Mouse (Mus musculus) heart, postnatal 0 days (tissue): Measurements from ENCODE around the gene Socs3.

Experiments used
- CTCF ChIP-seq: IDR thresholded peaks from 2 replicates; pipeline ENCODE4 v1.5.1; 2016; ENCODE audit warnings: antibody characterized with exemption, control low read depth, low read depth
- EP300 ChIP-seq: IDR thresholded peaks from 2 replicates; pipeline ENCODE4 v1.6.1; 2016; ENCODE audit warnings: antibody characterized with exemption, low read depth

DNA sequence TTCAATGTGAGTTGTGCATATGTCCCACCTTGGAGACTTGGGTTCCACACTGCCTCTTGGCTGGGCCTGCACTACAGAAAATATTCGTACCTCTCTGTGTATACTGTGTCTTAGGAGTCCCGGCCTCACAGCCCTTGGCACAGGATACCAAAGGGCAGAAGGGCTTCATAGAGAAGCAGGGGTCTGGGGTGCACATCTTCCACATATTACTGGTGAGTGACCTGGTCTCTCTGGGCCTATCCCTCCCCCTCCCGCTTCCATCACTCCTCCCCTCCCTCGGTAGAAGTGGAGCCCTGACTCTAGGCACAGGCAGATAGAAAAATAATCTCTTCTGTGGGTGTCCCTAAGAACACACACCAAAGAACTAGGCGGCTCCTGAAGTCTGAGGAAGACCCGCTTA lies 38.3 kb downstream of the Socs3 start:
- TF ChIP-seq CTCF, result no peak
- TF ChIP-seq EP300, result no peak
